Mouse (Mus musculus) neural tube, embryonic 14.5 days (tissue): ENCODE results near the gene Faap20. TPM values are rescaled to one million over a fixed set of nuclear protein-coding genes. Genes with fewer than 3 reads are reported as not detected.

Experiments
- ATAC-seq: fragments of 200-750 bp; cut with Nextera tagmentation; 2 replicates; pipeline ENCODE4 v1.8.0; 2017; ENCODE audit warnings: low read depth, mild to moderate bottlenecking, moderate TSS enrichment, moderate library complexity
- H3K27ac ChIP-seq: fragments of 300-500 bp; sonication (generic); 2 replicates; pipeline ENCODE4 v1.5.1; 2014; ENCODE audit warnings: low read depth, mild to moderate bottlenecking, control low read depth, low read length, moderate library complexity, mixed read lengths
- H3K27me3 ChIP-seq: fragments of 300-500 bp; sonication (generic); 2 replicates; pipeline ENCODE4 v1.6.1; 2014; ENCODE audit warnings: low read length; ENCODE audit not compliant: control insufficient read depth, insufficient read depth
- H3K36me3 ChIP-seq: fragments of 300-500 bp; sonication (generic); 2 replicates; pipeline ENCODE4 v1.6.1; 2014; ENCODE audit warnings: low read length, mixed read lengths; ENCODE audit not compliant: control insufficient read depth, insufficient read depth
- H3K4me1 ChIP-seq: fragments of 300-500 bp; sonication (generic); 2 replicates; pipeline ENCODE4 v1.6.1; 2014; ENCODE audit warnings: low read length; ENCODE audit not compliant: control insufficient read depth, insufficient read depth
- H3K4me2 ChIP-seq: fragments of 300-500 bp; sonication (generic); 2 replicates; pipeline ENCODE4 v1.6.1; 2014; ENCODE audit warnings: mild to moderate bottlenecking, low read depth, low read length, control low read depth
- H3K4me3 ChIP-seq: fragments of 300-500 bp; sonication (generic); 2 replicates; pipeline ENCODE4 v1.5.1; 2014; ENCODE audit warnings: low read depth, low read length, control low read depth, mixed read lengths
- H3K9ac ChIP-seq: fragments of 300-500 bp; sonication (generic); replicated peaks from 2 replicates; pipeline ENCODE4 v1.6.1; 2014; ENCODE audit warnings: low read depth, mild to moderate bottlenecking, control low read depth, low read length, mixed read lengths
- H3K9me3 ChIP-seq: fragments of 300-500 bp; sonication (generic); 2 replicates; pipeline ENCODE4 v1.6.1; 2016; ENCODE audit warnings: low read length; ENCODE audit not compliant: control insufficient read depth
- WGBS: fragments of 180-500 bp; shearing (Covaris S2); extraction: QIAGEN DNeasy Blood & Tissue Kit; methylation state at CpG from one replicate; pipeline ENCODE4 v1.1.7; 2014; 5-methylcytosine and 5-hydroxymethylcytosine counted together
- polyA plus RNA-seq: library from polyadenylated mRNA; unstranded; fragments of >200 nt; fragmentation: Nextera tagmentation; extraction: Ambion mirVana; gene quantifications from 2 replicates; pipeline ENCODE4 v1.2.1, GENCODE M21; 2014

The Faap20 gene
- polyA plus RNA-seq, 1 experiment from 2014 or later: 71.5 TPM

- Histone ChIP-seq H3K27ac (no peak overlapping the region), H3K4me3 (no peak overlapping the region), H3K4me1 (peaks cover 4% of the 10 kb centered on the region; the same call in 1 of the 2 replicates), H3K9me3 (no peaks in the 10 kb centered on the region), H3K4me2 (no peak overlapping the region), H3K9ac (no peak overlapping the region), H3K27me3 (no peaks in the 10 kb centered on the region), H3K36me3 (no peaks in the 10 kb centered on the region)
- WGBS: 86% methylated on average over 8 of the region's 8 CpGs
- no peak for ATAC-seq
Observed at GRCm38 (mm10) chr4:155279054-155279453, 29.5 kb downstream of the Faap20 start.

GRCm38 (mm10) chr4:155279926-155280767, 30.5 kb downstream of the Faap20 start:
- Histone ChIP-seq H3K36me3 (no peaks in the 10 kb centered on the region), H3K27me3 (no peaks in the 10 kb centered on the region), H3K9me3 (no peaks in the 10 kb centered on the region), H3K4me2 (no peak overlapping the region), H3K4me3 (no peak overlapping the region), H3K4me1 (peaks cover 4% of the 10 kb centered on the region; the same call in 1 of the 2 replicates), H3K27ac (no peak overlapping the region), H3K9ac (no peak overlapping the region)
- ATAC-seq: no peak
- WGBS: 73% methylated on average over 16 of the region's 16 CpGs

DNA sequence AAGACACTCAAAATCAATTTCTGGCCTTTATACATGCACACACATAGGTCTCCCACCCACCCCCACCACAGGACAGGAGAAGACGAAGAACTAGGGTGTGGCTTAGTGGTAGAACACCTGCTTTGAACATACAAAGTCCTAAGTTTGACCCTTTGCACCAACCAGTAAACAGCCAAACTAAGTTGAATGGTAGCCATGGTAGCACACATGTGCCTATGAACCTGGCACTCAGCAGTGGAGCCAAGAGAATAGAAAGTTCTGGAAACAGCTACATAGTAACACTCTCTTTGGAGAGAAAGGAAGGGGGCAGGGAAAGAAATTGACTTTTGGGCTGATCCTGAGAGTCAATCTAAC, 31.1 kb downstream of the Faap20 start:
- H3K9ac ChIP-seq: no peak overlapping the region
- no peaks in the 10 kb centered on the region for H3K9me3 ChIP-seq
- H3K27me3 ChIP-seq: no peaks in the 10 kb centered on the region
- ATAC-seq: no peak
- peaks cover 4% of the 10 kb centered on the region; the same call in 1 of the 2 replicates for H3K4me1 ChIP-seq
- H3K4me3 ChIP-seq: no peak overlapping the region
- no peak overlapping the region for H3K27ac ChIP-seq
- 86% methylated on average over 1 of the region's 1 CpGs for WGBS
- no peak overlapping the region for H3K4me2 ChIP-seq
- no peaks in the 10 kb centered on the region for H3K36me3 ChIP-seq

- no peak for ATAC-seq
- no peaks in the 10 kb centered on the region for H3K27me3 ChIP-seq
- no peak overlapping the region for H3K4me3 ChIP-seq
- H3K9me3 ChIP-seq: no peaks in the 10 kb centered on the region
- H3K9ac ChIP-seq: no peak overlapping the region
- no peak overlapping the region for H3K4me2 ChIP-seq
- no peaks in the 10 kb centered on the region for H3K36me3 ChIP-seq
- peaks cover 4% of the 10 kb centered on the region; the same call in 1 of the 2 replicates for H3K4me1 ChIP-seq
- H3K27ac ChIP-seq: no peak overlapping the region
- WGBS: 80% methylated on average over 2 of the region's 2 CpGs
Observed at GRCm38 (mm10) chr4:155281227-155281626, 31.6 kb downstream of the Faap20 start.

GRCm38 (mm10) chr4:155281652-155282051, 32.0 kb downstream of the Faap20 start:
- Histone ChIP-seq H3K4me2 (no peak overlapping the region), H3K9me3 (no peaks in the 10 kb centered on the region), H3K4me1 (peaks cover 4% of the 10 kb centered on the region; the same call in 1 of the 2 replicates), H3K9ac (no peak overlapping the region), H3K4me3 (no peak overlapping the region), H3K27me3 (no peaks in the 10 kb centered on the region), H3K27ac (no peak overlapping the region), H3K36me3 (no peaks in the 10 kb centered on the region)
- 89% methylated on average over 8 of the region's 8 CpGs for WGBS
- ATAC-seq: no peak

- H3K4me3 ChIP-seq: no peak overlapping the region
- no peak overlapping the region for H3K4me2 ChIP-seq
- 75% methylated on average over 6 of the region's 6 CpGs for WGBS
- H3K27ac ChIP-seq: no peak overlapping the region
- peaks cover 4% of the 10 kb centered on the region; the same call in 1 of the 2 replicates for H3K4me1 ChIP-seq
- no peaks in the 10 kb centered on the region for H3K9me3 ChIP-seq
- no peak for ATAC-seq
- H3K9ac ChIP-seq: no peak overlapping the region
- H3K36me3 ChIP-seq: no peaks in the 10 kb centered on the region
- H3K27me3 ChIP-seq: no peaks in the 10 kb centered on the region
Observed at GRCm38 (mm10) chr4:155282231-155282630, 32.6 kb downstream of the Faap20 start.

- no peaks in the 10 kb centered on the region for H3K27me3 ChIP-seq
- peaks cover 4% of the 10 kb centered on the region; the same call in 1 of the 2 replicates for H3K4me1 ChIP-seq
- no peak overlapping the region for H3K9ac ChIP-seq
- H3K4me2 ChIP-seq: no peak overlapping the region
- no peak overlapping the region for H3K4me3 ChIP-seq
- peak; percentile 24; the same call in 1 of the 2 replicates for ATAC-seq
- no peaks in the 10 kb centered on the region for H3K9me3 ChIP-seq
- peak overlapping the region; percentile 28; the same call in 1 of the 2 replicates for H3K27ac ChIP-seq
- no peaks in the 10 kb centered on the region for H3K36me3 ChIP-seq
- 18% methylated on average over 11 of the region's 11 CpGs for WGBS
Observed at GRCm38 (mm10) chr4:155283001-155283503, 33.5 kb downstream of the Faap20 start.

- Histone ChIP-seq H3K4me1 (peaks cover 4% of the 10 kb centered on the region; the same call in 1 of the 2 replicates), H3K4me3 (no peak overlapping the region), H3K27me3 (no peaks in the 10 kb centered on the region), H3K27ac (peak overlapping the region; percentile 28; the same call in 1 of the 2 replicates), H3K9me3 (no peaks in the 10 kb centered on the region), H3K36me3 (no peaks in the 10 kb centered on the region), H3K4me2 (no peak overlapping the region), H3K9ac (no peak overlapping the region)
- no peak; the same call in 1 of the 2 replicates for ATAC-seq
- 68% methylated on average over 9 of the region's 9 CpGs for WGBS
Observed at GRCm38 (mm10) chr4:155283585-155283984, 34.0 kb downstream of the Faap20 start.
